Mouse (Mus musculus): ENCODE data around the gene Adra2b. TPM values are rescaled to one million over a fixed set of nuclear protein-coding genes. Genes with fewer than 3 reads are reported as not detected.

Gene Adra2b
- polyA plus RNA-seq (2012; rRNA removed) = 0.64 and 1.2 TPM in 2 replicates

- H3K4me1 ChIP-seq (ENCODE audit: control insufficient read depth, insufficient read depth, low read length) = no peaks in the 10 kb centered on the region; the same call in 1 of the 2 replicates
- peaks cover 3% of the 10 kb centered on the region; the same call in 1 of the 2 replicates for H3K27me3 ChIP-seq (ENCODE audit: control insufficient read depth, insufficient read depth, low read length)
- H3K4me3 ChIP-seq (replicated peaks; ENCODE audit: insufficient read depth, low read depth, low read length) = peak within 1 kb of the TSS; percentile 9
- DNase-seq = peak; percentile 67 to 72
- H3K27ac ChIP-seq (ENCODE audit: insufficient read depth, low read length) = no peak within 1 kb of the TSS
- TF ChIP-seq CTCF (IDR thresholded peaks at IDR 0.05; ENCODE audit: borderline replicate concordance, insufficient read depth, low read depth, low read length) (peak; percentile 84), POLR2A (IDR thresholded peaks at IDR 0.05; ENCODE audit: borderline replicate concordance, insufficient read depth, low read length) (no peak)
- WGBS = under 1% methylated on average over 49 of the region's 49 CpGs
These were observed at the start of gene Adra2b for GRCm38 (mm10) chr2:127362459-127363281. Gene Adra2b (plus strand): TSS chr2:127363208.

DNA sequence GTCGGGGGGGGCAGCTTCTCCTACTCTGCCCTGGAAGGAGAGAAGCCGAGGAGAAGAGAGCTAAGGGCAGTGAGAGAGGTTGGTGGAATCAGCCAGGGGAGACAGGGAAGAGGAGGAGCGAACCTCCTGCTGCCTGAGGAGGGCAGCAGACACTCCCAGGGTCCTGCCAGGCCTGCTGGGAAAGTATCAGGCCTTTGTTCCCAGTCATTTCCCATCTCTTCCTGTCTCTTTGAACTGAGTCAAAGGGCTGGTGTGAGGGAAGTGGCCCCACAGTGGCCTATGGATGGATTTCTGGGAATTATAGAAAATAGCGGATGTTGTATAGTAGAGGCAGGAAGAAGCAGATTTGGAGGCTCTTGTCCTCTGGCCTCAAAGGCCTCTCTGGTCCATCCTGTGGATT is 49.1 kb upstream of the Adra2b start:
- no peak overlapping the region for H3K27ac ChIP-seq (ENCODE audit: insufficient read depth, low read length)
- 50% methylated on average over 4 of the region's 4 CpGs for WGBS
- H3K4me3 ChIP-seq (replicated peaks; ENCODE audit: insufficient read depth, low read depth, low read length) = no peak overlapping the region
- DNase-seq = no peak
- no peaks in the 10 kb centered on the region for H3K4me1 ChIP-seq (ENCODE audit: control insufficient read depth, insufficient read depth, low read length)
- no peak for TF ChIP-seq POLR2A (IDR thresholded peaks at IDR 0.05; ENCODE audit: borderline replicate concordance, insufficient read depth, low read length)
- no peak for TF ChIP-seq CTCF (IDR thresholded peaks at IDR 0.05; ENCODE audit: borderline replicate concordance, insufficient read depth, low read depth, low read length)
- H3K27me3 ChIP-seq (ENCODE audit: control insufficient read depth, insufficient read depth, low read length) = no peaks in the 10 kb centered on the region

DNA sequence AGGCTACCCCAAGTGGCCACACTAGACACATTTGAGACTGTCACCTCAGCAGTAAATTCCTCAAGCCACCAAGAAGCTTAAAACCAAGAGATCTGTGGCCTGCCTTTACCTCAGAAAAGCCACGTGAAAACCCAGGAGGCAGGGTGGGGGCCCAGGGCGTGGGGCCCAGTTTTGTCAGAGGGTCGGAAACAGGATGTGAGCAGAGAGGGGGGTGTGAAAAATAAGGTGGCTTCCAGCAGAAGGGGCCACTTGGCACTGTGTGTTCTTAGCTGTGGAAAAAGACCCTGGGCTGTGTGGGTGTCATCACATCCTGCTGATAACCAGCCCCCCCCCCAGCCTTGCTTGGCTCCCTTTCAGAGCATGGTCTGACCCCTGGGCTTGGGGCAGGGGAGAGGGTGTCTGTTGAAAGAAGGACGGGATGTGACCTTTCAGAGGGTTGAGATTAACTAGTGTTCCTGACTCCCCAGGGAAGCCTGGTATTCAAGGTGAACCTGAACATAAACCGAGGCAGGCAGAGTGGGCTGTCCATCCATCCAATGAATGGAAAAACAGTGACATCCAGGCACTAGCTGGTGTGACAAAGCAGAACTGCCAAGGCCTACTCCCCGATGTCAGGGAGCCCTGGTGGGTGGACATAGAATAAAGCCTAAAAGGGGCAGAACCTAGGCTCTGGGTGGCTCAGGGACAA is 48.4 kb upstream of the Adra2b start:
- H3K4me3 ChIP-seq (replicated peaks; ENCODE audit: insufficient read depth, low read depth, low read length) = no peak overlapping the region
- H3K4me1 ChIP-seq (ENCODE audit: control insufficient read depth, insufficient read depth, low read length) = no peaks in the 10 kb centered on the region
- 66% methylated on average over 6 of the region's 6 CpGs for WGBS
- TF ChIP-seq POLR2A (IDR thresholded peaks at IDR 0.05; ENCODE audit: borderline replicate concordance, insufficient read depth, low read length) (no peak), CTCF (IDR thresholded peaks at IDR 0.05; ENCODE audit: borderline replicate concordance, insufficient read depth, low read depth, low read length) (no peak)
- H3K27me3 ChIP-seq (ENCODE audit: control insufficient read depth, insufficient read depth, low read length) = no peaks in the 10 kb centered on the region
- DNase-seq = no peak
- H3K27ac ChIP-seq (ENCODE audit: insufficient read depth, low read length) = no peak overlapping the region

DNA sequence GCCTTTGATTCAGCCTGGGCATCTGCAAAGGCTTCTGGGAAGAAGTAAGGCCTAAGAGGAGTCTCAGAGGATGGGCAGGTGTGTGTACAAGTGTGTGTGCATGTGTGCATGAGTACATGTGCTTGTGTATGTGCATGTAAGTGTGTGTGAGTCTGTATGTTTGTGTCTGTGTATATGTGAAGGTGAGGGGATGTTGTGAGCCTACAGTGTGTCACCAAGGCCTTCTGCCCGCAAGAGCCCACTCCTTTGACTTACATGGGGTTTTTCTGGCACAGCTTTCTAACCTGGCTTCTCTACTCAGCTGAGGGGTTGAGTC is 47.9 kb upstream of the Adra2b start:
- no peaks in the 10 kb centered on the region for H3K4me1 ChIP-seq (ENCODE audit: control insufficient read depth, insufficient read depth, low read length)
- WGBS = 93% methylated on average over 1 of the region's 1 CpGs
- H3K27ac ChIP-seq (ENCODE audit: insufficient read depth, low read length) = no peak overlapping the region
- H3K4me3 ChIP-seq (replicated peaks; ENCODE audit: insufficient read depth, low read depth, low read length) = no peak overlapping the region
- H3K27me3 ChIP-seq (ENCODE audit: control insufficient read depth, insufficient read depth, low read length) = no peaks in the 10 kb centered on the region
- TF ChIP-seq CTCF (IDR thresholded peaks at IDR 0.05; ENCODE audit: borderline replicate concordance, insufficient read depth, low read depth, low read length) (no peak), POLR2A (IDR thresholded peaks at IDR 0.05; ENCODE audit: borderline replicate concordance, insufficient read depth, low read length) (no peak)
- no peak for DNase-seq

DNA sequence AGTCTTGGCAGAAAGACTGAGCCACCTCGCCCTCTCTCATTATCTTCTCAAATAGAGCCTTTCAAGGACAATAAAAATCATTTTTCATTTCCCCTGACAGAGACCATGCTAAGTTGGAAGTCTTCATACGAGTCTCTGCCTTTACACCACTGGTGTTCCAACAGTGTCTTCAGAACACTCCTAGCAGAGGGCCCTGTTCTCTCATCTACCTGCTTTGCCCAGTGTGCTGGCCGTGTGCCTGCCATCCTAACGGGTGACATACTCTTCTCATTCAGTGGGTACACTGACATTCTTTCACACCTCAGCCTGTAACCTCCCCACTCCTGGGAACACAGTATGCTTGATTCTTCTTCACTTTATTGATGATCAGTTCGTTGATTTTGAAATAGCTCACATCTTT is 46.6 kb upstream of the Adra2b start:
- no peak for DNase-seq
- no peak for TF ChIP-seq POLR2A (IDR thresholded peaks at IDR 0.05; ENCODE audit: borderline replicate concordance, insufficient read depth, low read length)
- TF ChIP-seq CTCF (IDR thresholded peaks at IDR 0.05; ENCODE audit: borderline replicate concordance, insufficient read depth, low read depth, low read length) = no peak
- Histone ChIP-seq H3K4me1 (ENCODE audit: control insufficient read depth, insufficient read depth, low read length) (no peaks in the 10 kb centered on the region), H3K4me3 (replicated peaks; ENCODE audit: insufficient read depth, low read depth, low read length) (no peak overlapping the region), H3K27ac (ENCODE audit: insufficient read depth, low read length) (no peak overlapping the region), H3K27me3 (ENCODE audit: control insufficient read depth, insufficient read depth, low read length) (no peaks in the 10 kb centered on the region)
- 68% methylated on average over 5 of the region's 5 CpGs for WGBS

GRCm38 (mm10) chr2:127318136-127318535 is 44.9 kb upstream of the Adra2b start:
- WGBS = 78% methylated on average over 4 of the region's 4 CpGs
- H3K4me1 ChIP-seq (ENCODE audit: control insufficient read depth, insufficient read depth, low read length) = no peaks in the 10 kb centered on the region
- no peak overlapping the region for H3K4me3 ChIP-seq (replicated peaks; ENCODE audit: insufficient read depth, low read depth, low read length)
- DNase-seq = no peak
- H3K27ac ChIP-seq (ENCODE audit: insufficient read depth, low read length) = no peak overlapping the region
- H3K27me3 ChIP-seq (ENCODE audit: control insufficient read depth, insufficient read depth, low read length) = no peaks in the 10 kb centered on the region
- no peak for TF ChIP-seq CTCF (IDR thresholded peaks at IDR 0.05; ENCODE audit: borderline replicate concordance, insufficient read depth, low read depth, low read length)
- no peak for TF ChIP-seq POLR2A (IDR thresholded peaks at IDR 0.05; ENCODE audit: borderline replicate concordance, insufficient read depth, low read length)

GRCm38 (mm10) chr2:127319071-127319470 is 43.9 kb upstream of the Adra2b start:
- Histone ChIP-seq H3K27me3 (ENCODE audit: control insufficient read depth, insufficient read depth, low read length) (no peaks in the 10 kb centered on the region), H3K4me3 (replicated peaks; ENCODE audit: insufficient read depth, low read depth, low read length) (no peak overlapping the region), H3K27ac (ENCODE audit: insufficient read depth, low read length) (no peak overlapping the region), H3K4me1 (ENCODE audit: control insufficient read depth, insufficient read depth, low read length) (no peaks in the 10 kb centered on the region)
- 74% methylated on average over 4 of the region's 4 CpGs for WGBS
- no peak for TF ChIP-seq CTCF (IDR thresholded peaks at IDR 0.05; ENCODE audit: borderline replicate concordance, insufficient read depth, low read depth, low read length)
- no peak for TF ChIP-seq POLR2A (IDR thresholded peaks at IDR 0.05; ENCODE audit: borderline replicate concordance, insufficient read depth, low read length)
- no peak for DNase-seq

Measured in cerebellum, adult 2 months (tissue).